Mouse (Mus musculus): ENCODE data around the gene Cby1.
"Not testable (repeated sequence)": the region's sequence is repeated elsewhere in the genome, so short reads cannot be mapped to it uniquely, and the experiment has no call there.

Gene Cby1

DNA sequence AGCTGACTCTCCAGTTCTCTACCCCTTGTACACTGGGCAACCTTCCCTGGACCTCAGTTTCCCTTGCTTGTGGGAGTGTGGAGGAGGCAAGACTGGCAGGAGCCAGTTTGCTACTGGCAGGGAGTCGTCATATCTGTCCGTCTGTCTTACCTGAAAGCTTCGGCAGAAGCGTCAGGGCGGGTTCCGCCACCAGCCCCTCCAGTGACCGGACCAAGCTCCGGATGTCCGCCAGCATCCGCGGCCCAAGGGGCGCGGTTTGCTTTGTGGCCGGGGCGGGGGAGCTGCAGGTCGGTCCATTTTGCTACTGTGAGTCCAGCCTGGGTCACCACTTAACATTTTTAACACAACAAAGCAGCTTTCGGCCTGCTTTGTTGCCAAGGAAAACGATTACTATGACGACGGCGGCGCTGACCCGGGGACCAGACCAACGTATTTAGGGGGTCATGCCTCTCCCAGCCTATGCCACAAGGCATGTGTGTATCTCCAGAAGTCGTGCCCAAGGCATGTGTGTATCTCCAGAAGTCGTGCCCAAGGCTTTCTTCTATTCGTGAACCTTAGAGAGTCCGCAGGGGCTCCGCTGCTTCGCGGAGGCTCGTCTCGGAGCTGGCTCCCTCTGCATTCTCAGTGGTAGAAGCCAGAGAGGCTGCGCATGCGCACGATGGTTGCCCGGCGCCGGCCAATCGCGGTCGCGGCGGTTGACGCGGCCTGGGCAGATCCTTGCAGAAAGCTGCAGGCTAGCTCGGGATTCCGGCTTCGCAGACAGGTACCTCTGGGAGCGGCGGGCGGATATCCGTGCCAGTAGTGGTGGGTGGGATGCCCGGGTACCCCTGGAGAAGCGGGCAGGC, at the start of gene Cby1, which contains the start of gene Fam227a:
TSS of gene Cby1 (plus strand) at position 669 of the 845 bp plus-strand sequence.
TSS of gene Fam227a (minus strand) at position 426 of the 845 bp plus-strand sequence.
- DNase-seq (ENCODE audit: low spot score in 2 of 2), result peak; percentile 91

GRCm38 (mm10) chr15:79609226-79609625, 49.8 kb upstream of the Cby1 start:
- no peak for DNase-seq (ENCODE audit: low spot score in 2 of 2)

- no peak for DNase-seq (ENCODE audit: low spot score in 2 of 2)
Observed at GRCm38 (mm10) chr15:79615501-79615900, 43.5 kb upstream of the Cby1 start.

DNA sequence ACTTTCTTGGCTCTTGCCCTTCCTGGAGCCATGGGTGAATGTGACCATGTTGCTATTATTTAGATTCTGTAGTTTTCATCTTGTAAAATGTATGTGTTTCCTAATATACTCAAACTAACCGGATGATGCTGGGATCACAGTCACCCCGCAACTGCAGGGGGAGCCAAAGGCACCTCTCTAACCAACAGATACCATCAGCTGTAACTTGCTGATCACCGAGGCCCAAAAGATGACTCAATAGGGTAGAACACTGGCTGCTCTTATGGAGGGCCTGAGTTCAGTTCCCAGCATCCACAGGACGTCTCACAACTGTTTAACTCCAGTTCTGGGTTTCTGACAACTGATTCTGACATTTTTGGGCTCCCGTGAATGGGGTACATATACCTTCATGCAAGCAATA, 42.3 kb upstream of the Cby1 start:
- no peak for DNase-seq (ENCODE audit: low spot score in 2 of 2)

DNA sequence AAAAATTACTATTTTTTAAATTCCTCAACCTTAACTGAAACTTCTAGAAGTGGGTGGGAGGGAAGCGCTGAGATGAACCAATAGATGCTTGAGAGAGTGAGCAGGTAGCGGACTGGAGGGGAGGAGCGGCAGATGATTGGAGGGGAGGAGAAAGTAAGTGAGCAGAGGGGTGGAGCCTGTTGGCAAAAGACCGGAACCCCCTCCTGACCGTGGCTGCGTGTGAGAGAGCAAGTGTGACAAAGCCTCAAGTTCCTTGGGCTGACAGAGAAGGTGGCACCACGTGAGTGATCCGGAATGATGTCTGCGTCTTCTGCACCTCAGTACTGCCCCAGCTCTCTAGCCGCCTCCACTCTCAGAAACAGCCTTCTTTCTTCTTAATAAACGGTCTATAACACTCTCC, 41.9 kb upstream of the Cby1 start:
- no peak for DNase-seq (ENCODE audit: low spot score in 2 of 2)

GRCm38 (mm10) chr15:79618456-79618855, 40.5 kb upstream of the Cby1 start:
- no peak for DNase-seq (ENCODE audit: low spot score in 2 of 2)

DNA sequence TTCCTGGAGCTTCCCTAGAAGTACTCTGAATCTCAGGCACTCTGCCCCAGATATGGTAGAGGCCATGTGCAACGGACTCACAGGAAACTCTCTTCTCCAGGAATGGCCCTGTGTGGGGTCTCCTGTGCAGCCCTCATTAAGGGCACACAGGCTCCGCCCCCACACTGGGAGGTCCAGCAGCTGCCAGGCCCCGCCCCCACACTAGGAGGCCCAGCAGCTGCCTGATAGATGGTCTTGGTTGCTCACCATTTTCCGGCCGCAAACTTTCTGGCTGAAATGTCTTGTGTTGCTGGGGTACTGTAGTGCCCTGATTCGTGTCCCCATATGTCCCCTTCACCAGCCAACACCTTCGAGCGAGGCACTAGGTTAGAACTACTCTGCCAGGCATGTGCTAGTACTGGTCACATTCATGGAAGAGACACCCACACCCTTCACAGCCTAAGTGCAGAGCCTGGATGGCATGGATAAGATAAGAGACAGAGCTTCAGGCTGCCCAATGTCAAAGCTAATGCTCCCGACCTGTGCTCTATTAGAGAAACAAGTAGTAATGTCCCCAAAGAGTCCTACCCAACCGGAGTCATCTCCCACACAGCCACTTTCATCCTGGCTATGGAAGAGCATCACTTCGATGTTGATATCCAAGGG, 39.1 kb upstream of the Cby1 start:
- DNase-seq (ENCODE audit: low spot score in 2 of 2), result no peak

GRCm38 (mm10) chr15:79630471-79630870, 28.5 kb upstream of the Cby1 start:
- no peak for DNase-seq (ENCODE audit: low spot score in 2 of 2)

GRCm38 (mm10) chr15:79641135-79641817, 17.7 kb upstream of the Cby1 start:
- no peak for DNase-seq (ENCODE audit: low spot score in 2 of 2)

- DNase-seq (ENCODE audit: low spot score in 2 of 2), result no peak
Observed at GRCm38 (mm10) chr15:79645483-79645882, 13.5 kb upstream of the Cby1 start.

GRCm38 (mm10) chr15:79648130-79648529, 10.9 kb upstream of the Cby1 start:
- DNase-seq (ENCODE audit: low spot score in 2 of 2), result no peak

DNA sequence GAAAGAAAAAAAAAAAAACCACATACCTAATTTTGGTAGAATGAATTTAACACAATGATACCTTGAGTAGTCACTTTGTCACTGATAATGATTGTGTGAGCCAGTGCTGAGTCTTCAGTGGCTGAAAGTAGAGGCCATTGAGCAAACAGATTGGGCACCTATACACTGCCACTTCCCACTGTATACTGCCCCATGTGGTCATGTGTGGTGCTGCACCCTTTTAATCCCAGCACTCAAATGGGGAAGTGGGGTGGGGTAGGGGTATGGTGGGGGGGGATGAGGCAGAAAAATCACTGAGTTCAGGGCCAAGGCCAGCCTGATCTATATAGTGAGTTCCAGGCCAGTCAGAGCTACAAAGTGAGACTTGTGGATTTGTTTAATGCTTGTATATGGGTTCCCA, 8.4 kb upstream of the Cby1 start:
- DNase-seq (ENCODE audit: low spot score in 2 of 2), result peak; percentile 29 to 58

GRCm38 (mm10) chr15:79651481-79651880, 7.5 kb upstream of the Cby1 start:
- DNase-seq (ENCODE audit: low spot score in 2 of 2), result no peak

GRCm38 (mm10) chr15:79656451-79656850, 2.5 kb upstream of the Cby1 start:
- DNase-seq (ENCODE audit: low spot score in 2 of 2), result no peak

- DNase-seq (ENCODE audit: low spot score in 2 of 2), result peak; percentile 75 to 86
Observed at GRCm38 (mm10) chr15:79657837-79658530, 1.0 kb upstream of the Cby1 start.

- peak in 1 of 2 experiments; percentile 43 for DNase-seq (ENCODE audit: low spot score in 2 of 2)
Observed at GRCm38 (mm10) chr15:79661852-79662251, 2.9 kb downstream of the Cby1 start.

- no peak for DNase-seq (ENCODE audit: low spot score in 2 of 2)
Observed at GRCm38 (mm10) chr15:79664666-79665065, 5.7 kb downstream of the Cby1 start.

DNA sequence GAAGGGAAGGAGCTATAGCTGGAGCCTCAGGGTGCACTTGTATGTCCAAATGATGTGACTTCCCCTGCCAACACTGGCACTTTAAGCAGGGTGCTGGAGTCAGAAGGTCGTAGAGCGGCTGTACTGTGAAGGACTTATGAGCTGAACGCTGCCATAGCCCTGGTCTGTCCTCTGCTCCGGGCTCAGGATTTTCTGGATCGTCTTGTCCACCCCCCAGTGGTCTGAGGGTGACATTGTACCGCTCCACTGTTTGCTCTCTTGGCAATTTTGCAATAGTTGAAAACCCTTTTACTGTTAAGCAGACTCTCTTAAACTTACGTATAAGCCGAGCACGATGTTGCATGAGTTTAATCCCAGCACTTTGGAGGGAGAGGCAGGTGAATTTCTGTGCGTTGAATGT, 10.2 kb downstream of the Cby1 start:
- no peak for DNase-seq (ENCODE audit: low spot score in 2 of 2)

DNA sequence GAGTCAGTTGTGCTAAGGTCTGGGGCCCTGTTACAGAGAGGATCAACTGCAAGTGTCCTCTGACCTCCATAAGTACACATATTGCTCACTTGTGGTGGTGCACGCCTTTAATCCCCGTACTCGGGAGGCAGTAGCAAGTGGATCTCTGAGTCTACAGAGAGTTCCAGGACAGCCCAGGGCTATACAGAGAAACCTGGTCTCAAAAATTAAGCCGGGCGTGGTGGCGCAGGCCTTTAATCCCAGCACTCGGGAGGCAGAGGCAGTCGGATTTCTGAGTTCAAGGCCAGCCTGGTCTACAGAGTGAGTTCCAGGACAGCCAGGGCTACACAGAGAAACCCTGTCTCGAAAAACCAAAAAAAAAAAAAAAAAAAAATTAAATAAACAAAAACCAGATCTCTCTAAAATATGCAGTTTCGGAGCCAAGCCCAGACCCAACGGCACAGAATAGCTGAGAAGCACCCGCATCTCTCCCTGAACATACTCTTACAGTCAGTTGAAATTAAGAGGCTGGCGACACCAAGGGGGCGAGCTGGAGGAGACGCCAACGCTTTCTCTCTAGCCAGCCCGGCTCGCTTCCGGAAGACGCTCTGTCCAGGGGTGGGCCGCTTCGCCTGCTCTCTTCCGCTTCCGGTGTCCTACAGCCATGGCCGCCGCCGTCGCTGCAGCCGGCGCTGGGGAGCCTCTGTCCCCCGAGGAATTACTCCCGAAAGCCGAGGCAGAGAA, 11.4 kb downstream of the Cby1 start, which contains the start of gene Tomm22:
TSS of gene Tomm22 (plus strand) at position 613 of the 723 bp plus-strand sequence.
- peak; percentile 93 for DNase-seq (ENCODE audit: low spot score in 2 of 2)

DNA sequence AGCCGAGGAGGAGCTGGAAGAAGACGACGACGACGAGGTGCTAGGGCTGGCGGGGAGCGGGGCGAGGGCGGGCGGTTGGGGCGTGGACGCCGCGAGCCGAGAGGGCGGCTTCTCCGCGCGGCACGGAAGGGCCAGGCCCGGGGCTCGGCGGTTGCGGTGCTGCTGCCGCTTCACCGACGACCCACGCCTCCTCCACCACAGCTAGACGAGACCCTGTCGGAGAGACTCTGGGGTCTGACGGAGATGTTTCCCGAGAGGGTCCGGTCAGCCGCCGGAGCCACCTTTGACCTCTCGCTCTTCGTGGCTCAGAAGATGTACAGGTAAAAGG, 11.9 kb downstream of the Cby1 start:
- no peak for DNase-seq (ENCODE audit: low spot score in 2 of 2)

- DNase-seq (ENCODE audit: low spot score in 2 of 2), result not testable (repeated sequence)
Observed at GRCm38 (mm10) chr15:79671828-79672348, 12.9 kb downstream of the Cby1 start.

Measured in spleen, postnatal 36 days (tissue).